Mouse (Mus musculus) MEL (cell line): ENCODE measurements around the gene Lcn2. TPM values are rescaled to one million over a fixed set of nuclear protein-coding genes. Genes with fewer than 3 reads are reported as not detected.

Experiments used
- DNase-seq: peaks from one replicate; pipeline ENCODE4 v3.0.0; 2011; ENCODE audit warnings: low read depth, low spot score
- H3K27ac ChIP-seq: 2 replicates; pipeline ENCODE4 v1.5.1; 2012; ENCODE audit warnings: low read depth, mild to moderate bottlenecking, control low read depth, low read length, moderate library complexity; ENCODE audit not compliant: control insufficient read depth
- H3K27me3 ChIP-seq, 2 experiments: fragments of 150-350 bp in 1 of 2; sonication (generic) in 1 of 2; 2 replicates each; pipeline ENCODE4 v1.6.1; 2012; ENCODE audit warnings: low read length in 2 of 2, mild to moderate bottlenecking in 2 of 2, improper control_type of control experiment in 1 of 2, moderate library complexity in 1 of 2; ENCODE audit not compliant: insufficient read depth in 2 of 2, control insufficient read depth in 1 of 2
- H3K36me3 ChIP-seq, 2 experiments: 2 replicates each; pipeline ENCODE4 v1.6.1; 2012 to 2014; ENCODE audit warnings: low read length in 2 of 2, improper control_type of control experiment in 1 of 2, inconsistent platforms in 1 of 2, mild to moderate bottlenecking in 1 of 2; ENCODE audit not compliant: insufficient read depth in 2 of 2, control insufficient read depth in 1 of 2
- H3K4me1 ChIP-seq, 2 experiments: fragments of 150-350 bp in 1 of 2; sonication (generic) in 1 of 2; 2 replicates each; pipeline ENCODE4 v1.6.1; 2012; ENCODE audit warnings: low read length in 2 of 2, improper control_type of control experiment in 1 of 2, mild to moderate bottlenecking in 1 of 2; ENCODE audit not compliant: insufficient read depth in 2 of 2, control insufficient read depth in 1 of 2
- H3K4me3 ChIP-seq, 2 experiments: fragments of 150-350 bp in 1 of 2; sonication (generic) in 1 of 2; 2 replicates each; pipeline ENCODE4 v1.5.1; 2012; ENCODE audit warnings: low read depth in 2 of 2, low read length in 2 of 2, mild to moderate bottlenecking in 2 of 2, moderate library complexity in 2 of 2, control low read depth in 1 of 2, improper control_type of control experiment in 1 of 2; ENCODE audit not compliant: control insufficient read depth in 1 of 2, insufficient read depth in 1 of 2
- H3K79me2 ChIP-seq: 2 replicates; pipeline ENCODE4 v1.6.1; 2012; ENCODE audit warnings: mild to moderate bottlenecking, low read length, moderate library complexity; ENCODE audit not compliant: control insufficient read depth, poor library complexity, insufficient read depth
- H3K9ac ChIP-seq: 2 replicates; pipeline ENCODE4 v1.6.1; 2012; ENCODE audit warnings: low read depth, mild to moderate bottlenecking, control low read depth, low read length, moderate library complexity; ENCODE audit not compliant: control insufficient read depth, poor library complexity, severe bottlenecking
- H3K9me3 ChIP-seq: fragments of 150-350 bp; sonication (generic); replicated peaks from 2 replicates; pipeline ENCODE4 v1.6.1; 2012; ENCODE audit warnings: mild to moderate bottlenecking, low read length, improper control_type of control experiment, moderate library complexity; ENCODE audit not compliant: insufficient read depth
- CHD1 ChIP-seq: IDR thresholded peaks from 2 replicates; pipeline ENCODE4 v1.6.1; 2012; ENCODE audit warnings: low read depth, mild to moderate bottlenecking, inconsistent platforms, low read length, improper control_type of control experiment
- CHD2 ChIP-seq: IDR thresholded peaks from 2 replicates; pipeline ENCODE4 v1.6.1; 2011; ENCODE audit warnings: low read length, improper control_type of control experiment
- E2F4 ChIP-seq: IDR thresholded peaks from 2 replicates; pipeline ENCODE4 v1.6.1; 2011; ENCODE audit warnings: low read depth, low read length, improper control_type of control experiment, borderline replicate concordance
- EP300 ChIP-seq, 2 experiments: IDR thresholded peaks; 2 replicates each; pipeline ENCODE4 v1.6.1; 2011; ENCODE audit warnings: improper control_type of control experiment in 2 of 2, low read length in 2 of 2, low read depth in 1 of 2, mild to moderate bottlenecking in 1 of 2
- GABPA ChIP-seq: IDR thresholded peaks from 2 replicates; pipeline ENCODE4 v1.6.1; 2012; ENCODE audit warnings: low read depth, mild to moderate bottlenecking, inconsistent platforms, low read length, improper control_type of control experiment, moderate library complexity
- GATA1 ChIP-seq: IDR thresholded peaks from 2 replicates; pipeline ENCODE4 v1.6.1; 2011; ENCODE audit warnings: low read depth, low read length, improper control_type of control experiment
- HCFC1 ChIP-seq: IDR thresholded peaks from 2 replicates; pipeline ENCODE4 v1.6.1; 2012; ENCODE audit warnings: low read depth, mild to moderate bottlenecking, inconsistent platforms, low read length, improper control_type of control experiment, moderate library complexity
- KAT2A ChIP-seq: conservative IDR thresholded peaks from 2 replicates; pipeline ENCODE4 v1.6.1; 2012; ENCODE audit warnings: low read depth, low read length, improper control_type of control experiment, inconsistent platforms
- MAFK ChIP-seq: IDR thresholded peaks from 2 replicates; pipeline ENCODE4 v1.6.1; 2011; ENCODE audit warnings: low read depth, mild to moderate bottlenecking, low read length, improper control_type of control experiment, borderline replicate concordance
- MEF2A ChIP-seq: IDR thresholded peaks from 2 replicates; pipeline ENCODE4 v1.6.1; 2014; ENCODE audit warnings: low read depth, mild to moderate bottlenecking, inconsistent platforms, low read length, improper control_type of control experiment; ENCODE audit not compliant: poor library complexity, insufficient replicate concordance, severe bottlenecking; ENCODE audit errors: extremely low read depth
- MYB ChIP-seq: IDR thresholded peaks from 2 replicates; pipeline ENCODE4 v1.6.1; 2011; ENCODE audit warnings: mild to moderate bottlenecking, low read depth, low read length, improper control_type of control experiment
- MYC ChIP-seq: IDR thresholded peaks from 2 replicates; pipeline ENCODE4 v1.6.1; 2011; ENCODE audit warnings: low read depth, mild to moderate bottlenecking, low read length, improper control_type of control experiment, moderate library complexity
- NELFE ChIP-seq: IDR thresholded peaks from 2 replicates; pipeline ENCODE4 v1.6.1; 2011; ENCODE audit warnings: low read depth, low read length, improper control_type of control experiment
- NRF1 ChIP-seq: IDR thresholded peaks from 2 replicates; pipeline ENCODE4 v1.6.1; 2014; ENCODE audit warnings: low read depth, mild to moderate bottlenecking, inconsistent platforms, low read length, improper control_type of control experiment, moderate library complexity; ENCODE audit not compliant: poor library complexity, insufficient read depth, severe bottlenecking
- POLR2A ChIP-seq, 2 experiments: IDR thresholded peaks; 2 replicates each; pipeline ENCODE4 v1.6.1; 2011 to 2012; ENCODE audit warnings: low read length in 2 of 2, mild to moderate bottlenecking in 2 of 2, control low read depth in 1 of 2, improper control_type of control experiment in 1 of 2, low read depth in 1 of 2, moderate library complexity in 1 of 2; ENCODE audit not compliant: control insufficient read depth in 1 of 2, insufficient read depth in 1 of 2, poor library complexity in 1 of 2
- POLR2AphosphoS2 ChIP-seq: IDR thresholded peaks from 2 replicates; pipeline ENCODE4 v1.6.1; 2011; ENCODE audit warnings: low read length, improper control_type of control experiment
- RAD21 ChIP-seq: IDR thresholded peaks from 2 replicates; pipeline ENCODE4 v1.6.1; 2011; ENCODE audit warnings: mild to moderate bottlenecking, low read depth, low read length, improper control_type of control experiment
- RCOR1 ChIP-seq: IDR thresholded peaks from 2 replicates; pipeline ENCODE4 v1.6.1; 2012; ENCODE audit warnings: low read depth, mild to moderate bottlenecking, inconsistent platforms, low read length, improper control_type of control experiment
- SIN3A ChIP-seq: IDR thresholded peaks from 2 replicates; pipeline ENCODE4 v1.6.1; 2012; ENCODE audit warnings: low read length, improper control_type of control experiment, inconsistent platforms
- SMC3 ChIP-seq: IDR thresholded peaks from 2 replicates; pipeline ENCODE4 v1.6.1; 2011; ENCODE audit warnings: low read depth, low read length, improper control_type of control experiment
- TAL1 ChIP-seq: IDR thresholded peaks from 2 replicates; pipeline ENCODE4 v1.6.1; 2012; ENCODE audit warnings: mild to moderate bottlenecking, inconsistent platforms, low read length, moderate library complexity, mixed read lengths
- TBP ChIP-seq: IDR thresholded peaks from 2 replicates; pipeline ENCODE4 v1.8.0; 2011; ENCODE audit warnings: low read depth, low read length, improper control_type of control experiment
- TCF12 ChIP-seq: IDR thresholded peaks from 2 replicates; pipeline ENCODE4 v1.6.1; 2014; ENCODE audit warnings: low read depth, mild to moderate bottlenecking, inconsistent platforms, low read length, improper control_type of control experiment, moderate library complexity
- UBTF ChIP-seq: IDR thresholded peaks from 2 replicates; pipeline ENCODE4 v1.6.1; 2012; ENCODE audit warnings: low read depth, mild to moderate bottlenecking, inconsistent platforms, low read length, improper control_type of control experiment, moderate library complexity, borderline replicate concordance; ENCODE audit not compliant: insufficient read depth
- USF1 ChIP-seq: IDR thresholded peaks from 2 replicates; pipeline ENCODE4 v1.6.1; 2014; ENCODE audit warnings: low read depth, mild to moderate bottlenecking, inconsistent platforms, low read length, improper control_type of control experiment, moderate library complexity
- USF2 ChIP-seq, 2 experiments: IDR thresholded peaks; 2 replicates each; pipeline ENCODE4 v1.6.1; 2011 to 2012; ENCODE audit warnings: improper control_type of control experiment in 2 of 2, low read length in 2 of 2, borderline replicate concordance in 1 of 2, inconsistent platforms in 1 of 2, low read depth in 1 of 2, mild to moderate bottlenecking in 1 of 2; ENCODE audit not compliant: insufficient read depth in 1 of 2
- ZC3H11A ChIP-seq: IDR thresholded peaks from 2 replicates; pipeline ENCODE4 v1.6.1; 2012; ENCODE audit warnings: low read depth, mild to moderate bottlenecking, inconsistent platforms, low read length, improper control_type of control experiment
- ZKSCAN1 ChIP-seq: IDR thresholded peaks from 2 replicates; pipeline ENCODE4 v1.6.1; 2012; ENCODE audit warnings: low read depth, mild to moderate bottlenecking, inconsistent platforms, low read length, improper control_type of control experiment, moderate library complexity
- ZMIZ1 ChIP-seq: IDR thresholded peaks from 2 replicates; pipeline ENCODE4 v1.6.1; 2012; ENCODE audit warnings: low read depth, mild to moderate bottlenecking, inconsistent platforms, low read length, improper control_type of control experiment, moderate library complexity
- ZNF384 ChIP-seq: IDR thresholded peaks from 2 replicates; pipeline ENCODE4 v1.6.1; 2012; ENCODE audit warnings: low read depth, mild to moderate bottlenecking, inconsistent platforms, low read length, improper control_type of control experiment
- polyA plus RNA-seq, 2 experiments: library from polyadenylated mRNA; stranded (reverse) in 1 of 2; unstranded in 1 of 2; fragments of >175 nt in 1 of 2; fragments of >200 nt in 1 of 2; gene quantifications; 2 replicates each; pipeline versions ENCODE4 v1.2.1 to v1.2.4; 2012; ENCODE audit warnings: low replicate concordance in 2 of 2, low read depth in 1 of 2; ENCODE audit not compliant: insufficient read length in 2 of 2, insufficient read depth in 1 of 2, missing spikeins in 1 of 2
- total RNA-seq: library from RNA; depleted of rRNA; stranded (reverse); fragments of 300-350 nt; gene quantifications from 2 replicates; pipeline ENCODE4 v1.2.3, GENCODE M21; 2012

Lcn2 gene
- total and polyA plus RNA-seq, 3 experiments, result not detected

DNA sequence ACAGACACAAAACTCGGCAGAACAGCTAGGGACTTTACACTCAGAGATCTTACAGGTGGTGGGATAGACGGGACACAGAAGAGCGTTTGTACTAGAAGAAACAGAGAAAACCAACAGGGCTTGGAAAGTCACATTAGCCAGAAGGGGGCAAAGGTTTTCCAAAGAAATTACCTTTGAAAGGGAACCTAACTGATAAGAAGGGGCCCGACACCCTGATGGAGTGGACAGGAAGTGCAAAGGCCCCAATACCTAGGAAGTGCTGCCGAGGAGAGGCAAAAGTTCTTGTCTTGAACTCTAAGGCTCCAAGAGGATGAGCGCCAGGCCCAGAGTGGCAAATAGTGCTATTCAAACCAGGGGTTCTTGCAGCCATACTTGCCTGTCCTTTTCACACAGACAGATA is 34.2 kb downstream of the Lcn2 start:
- H3K79me2 ChIP-seq, result no peaks in the 10 kb centered on the region
- no peaks in the 10 kb centered on the region for H3K9me3 ChIP-seq
- peak overlapping the region; percentile 44 for H3K9ac ChIP-seq
- H3K4me3 ChIP-seq, result peak overlapping the region; percentile 55 to 67; a peak in 3 of 4 replicates
- H3K27ac ChIP-seq, result no peak overlapping the region
- H3K4me1 ChIP-seq, result peaks cover 4 to 9% of the 10 kb centered on the region in 2 experiments; a peak in 3 of 4 replicates
- peak; percentile 27 for DNase-seq
- peaks cover 0 to 4% of the 10 kb centered on the region in 2 experiments; a peak in 2 of 4 replicates for H3K36me3 ChIP-seq
- H3K27me3 ChIP-seq, result peaks cover under 1 to 4% of the 10 kb centered on the region in 2 experiments; a peak in 2 of 4 replicates
- TF ChIP-seq GATA1 (peak; percentile 3; the same call in 1 of the 2 replicates), CHD1 (no peak)

GRCm38 (mm10) chr2:32353007-32353542 is 35.0 kb downstream of the Lcn2 start, which contains the start of gene Dnm1:
Gene Dnm1, minus strand, starts transcription at chr2:32353338.
- peaks cover 0 to 4% of the 10 kb centered on the region in 2 experiments; a peak in 2 of 4 replicates for H3K27me3 ChIP-seq
- H3K36me3 ChIP-seq, result peaks cover 0 to 4% of the 10 kb centered on the region in 2 experiments; a peak in 2 of 4 replicates
- peak within 1 kb of the TSS; percentile 55 to 67 for H3K4me3 ChIP-seq
- peak within 1 kb of the TSS; percentile 69 for H3K9ac ChIP-seq
- no peaks in the 10 kb centered on the region for H3K79me2 ChIP-seq
- no peak within 1 kb of the TSS for H3K27ac ChIP-seq
- DNase-seq, result peak; percentile 89
- peaks cover 4 to 9% of the 10 kb centered on the region in 2 experiments; a peak in 3 of 4 replicates for H3K4me1 ChIP-seq
- no peaks in the 10 kb centered on the region for H3K9me3 ChIP-seq
- TF ChIP-seq NRF1, result peak; percentile 86
- TF ChIP-seq MYC, result no peak
- peak; percentile 87 for TF ChIP-seq HCFC1
- no peak for TF ChIP-seq CHD1
- TF ChIP-seq RCOR1, result no peak
- TF ChIP-seq SIN3A, result peak; percentile 63
- 0 out of 2 replicates have a peak, but pooled peaks have one; percentile 34 for TF ChIP-seq TBP
- no peak for TF ChIP-seq EP300 (IDR thresholded peaks at IDR 0.05; ENCODE audit: low read depth in 1 of 2, low read length in 2 of 2)
- TF ChIP-seq GABPA, result no peak
- no peak for TF ChIP-seq USF2 (IDR thresholded peaks at IDR 0.05; ENCODE audit: borderline replicate concordance in 1 of 2, insufficient read depth in 1 of 2, low read depth in 1 of 2, low read length in 2 of 2)
- TF ChIP-seq ZKSCAN1, result no peak
- TF ChIP-seq MAFK, result no peak
- TF ChIP-seq ZNF384, result no peak
- TF ChIP-seq KAT2A, result no peak
- TF ChIP-seq TAL1, result no peak
- no peak for TF ChIP-seq POLR2AphosphoS2
- no peak for TF ChIP-seq MYB
- no peak for TF ChIP-seq CHD2
- no peak for TF ChIP-seq UBTF
- TF ChIP-seq SMC3, result peak; percentile 64
- TF ChIP-seq MEF2A, result no peak
- TF ChIP-seq ZMIZ1, result no peak
- no peak for TF ChIP-seq ZC3H11A
- TF ChIP-seq E2F4, result no peak
- peak; percentile 37 for TF ChIP-seq RAD21
- TF ChIP-seq TCF12, result 0 out of 2 replicates have a peak, but pooled peaks have one; percentile 16
- TF ChIP-seq POLR2A (IDR thresholded peaks at IDR 0.05; ENCODE audit: control insufficient read depth in 1 of 2, insufficient read depth in 1 of 2, low read depth in 1 of 2, low read length in 2 of 2, poor library complexity in 1 of 2), result peak in 1 of 2 experiments; percentile 55; a peak in 1 of 4 replicates
- TF ChIP-seq NELFE, result peak; percentile 30; the same call in 1 of the 2 replicates
- TF ChIP-seq USF1, result no peak
